Mouse (Mus musculus): ENCODE results near the gene Cryge. TPM values are rescaled to one million over a fixed set of nuclear protein-coding genes. Genes with fewer than 3 reads are reported as not detected.

Cryge gene
- not detected for polyA plus RNA-seq (2017; shearing (Covaris generic))

DNA sequence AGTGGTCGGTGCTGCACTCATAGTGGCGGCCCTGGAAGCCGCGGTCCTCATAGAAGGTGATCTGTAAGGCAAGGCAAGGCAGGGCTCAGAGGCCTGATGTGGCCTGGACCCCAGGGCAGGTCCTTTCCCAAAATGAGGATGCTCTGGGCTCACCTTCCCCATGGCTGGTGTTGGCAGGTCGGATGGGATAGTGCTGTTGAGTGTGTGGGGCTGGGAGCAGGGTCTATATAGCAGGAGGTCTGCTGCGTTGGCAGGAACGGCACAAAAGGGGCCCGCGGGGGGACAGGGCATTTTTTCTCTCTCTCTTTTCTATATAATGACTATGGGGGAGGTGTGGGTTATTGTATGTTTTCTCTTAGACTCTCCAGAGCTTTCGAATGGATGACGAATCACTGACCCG, at the start of gene Cryge:
Gene Cryge, minus strand, starts transcription at position 198 of the 400 bp plus-strand sequence.

DNA sequence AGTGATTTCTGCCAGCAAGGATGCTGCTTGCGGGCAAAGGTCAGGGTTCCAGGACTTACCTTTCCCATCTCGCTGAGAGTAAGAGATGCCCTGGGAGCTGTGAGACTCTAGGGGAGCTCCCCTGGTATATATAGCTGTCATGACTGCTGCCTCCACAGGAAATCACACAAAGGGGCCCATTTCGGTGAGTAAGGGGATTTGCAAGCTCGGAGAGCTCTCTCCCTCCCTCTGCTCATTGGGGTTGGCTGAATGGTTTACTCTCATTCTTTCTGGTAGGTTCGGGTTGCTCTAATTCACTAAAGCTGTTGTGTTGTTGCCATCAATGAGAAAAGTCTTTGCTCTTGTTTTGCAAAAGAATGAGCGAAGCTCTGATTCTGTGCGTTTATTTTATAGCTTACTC, 31.2 kb upstream of the Cryge start, which contains the start of gene Crygb:
Gene Crygb, minus strand, starts transcription at position 101 of the 400 bp plus-strand sequence.

DNA sequence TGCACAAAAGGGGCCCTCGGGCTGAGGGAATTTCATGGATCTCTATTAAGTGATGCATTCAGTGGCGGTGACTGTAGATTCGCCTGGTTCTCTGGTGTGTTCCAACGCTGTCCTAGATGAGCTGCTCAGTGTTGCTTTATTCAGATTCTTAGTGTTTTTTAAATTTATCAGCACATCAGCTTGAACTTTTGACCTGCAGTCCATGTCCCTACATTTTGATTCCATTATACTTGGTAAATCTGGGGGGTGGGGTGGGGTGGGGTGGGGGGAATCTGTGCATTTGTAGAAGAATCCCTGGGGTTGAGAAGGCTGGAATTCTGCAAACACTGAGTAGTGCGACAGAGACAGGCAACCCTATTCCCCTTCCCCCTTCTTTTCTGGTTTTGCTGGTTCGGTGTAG, 22.6 kb upstream of the Cryge start, which contains the start of gene Crygc:
Gene Crygc, minus strand, starts transcription at position 101 of the 400 bp plus-strand sequence.

DNA sequence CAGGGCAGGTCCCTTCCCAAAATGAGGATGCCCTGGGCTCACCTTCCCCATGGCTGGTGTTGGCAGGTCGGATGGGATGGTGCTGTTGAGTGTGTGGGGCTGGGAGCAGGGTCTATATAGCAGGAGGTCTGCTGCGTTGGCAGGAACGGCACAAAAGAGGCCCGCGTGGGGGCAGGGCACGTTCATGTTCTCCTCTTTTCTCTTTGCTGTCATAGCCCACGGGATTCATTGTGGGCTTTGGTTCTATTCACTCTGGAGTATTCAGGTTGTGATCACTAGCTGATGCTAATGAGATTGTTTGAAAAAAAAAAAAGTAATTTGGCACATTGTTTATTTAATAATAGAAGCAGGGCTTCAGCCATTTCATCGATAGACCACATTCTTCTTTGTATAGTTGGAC, 12.4 kb upstream of the Cryge start, which contains the start of gene Crygd:
Gene Crygd, minus strand, starts transcription at position 101 of the 400 bp plus-strand sequence.

DNA sequence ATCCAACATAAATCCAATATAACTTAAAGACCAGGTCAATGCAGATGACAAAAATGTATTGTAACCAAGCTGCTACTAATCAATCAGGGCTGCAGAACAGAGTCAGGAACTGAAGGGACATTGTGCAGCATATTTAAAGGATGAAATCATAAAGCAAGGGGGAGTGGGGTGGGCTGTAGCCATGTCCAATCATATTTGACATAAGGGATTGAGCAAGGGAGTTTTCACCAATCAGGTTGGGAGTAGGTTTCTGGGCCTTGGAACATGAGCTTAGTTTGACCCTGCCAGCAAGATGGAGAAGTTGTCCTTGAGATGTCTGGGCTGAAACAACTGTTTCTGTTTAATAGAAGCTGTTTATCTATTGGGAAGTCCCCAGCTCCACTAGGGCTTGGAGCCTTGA, 18.3 kb downstream of the Cryge start, which contains the start of gene Akr1cl:
Gene Akr1cl, minus strand, starts transcription at position 119 of the 400 bp plus-strand sequence.

Other genes with a start within 250 kb of the Cryge start
- 1 to 10 TPM; 2.5 to 3.0 TPM for gene Plekhm3, start 94.3 kb downstream of the Cryge start, polyA plus RNA-seq (2017; shearing (Covaris generic))
- gene Akr1cl, start 18.4 kb downstream of the Cryge start, polyA plus RNA-seq (2017; shearing (Covaris generic)): under 1 TPM in 1 of 2 experiments, not detected in 1; 0.86 TPM
- not detected for gene Crygd, start 12.3 kb upstream of the Cryge start, polyA plus RNA-seq (2017; shearing (Covaris generic))
- gene Crygc, start 22.5 kb upstream of the Cryge start, polyA plus RNA-seq (2017; shearing (Covaris generic)): not detected
- not detected for gene Crygb, start 31.1 kb upstream of the Cryge start, polyA plus RNA-seq (2017; shearing (Covaris generic))
- gene Cryga, start 52.2 kb upstream of the Cryge start, polyA plus RNA-seq (2017; shearing (Covaris generic)): not detected
- not detected for gene Gm28845, start 68.4 kb upstream of the Cryge start, polyA plus RNA-seq (2017; shearing (Covaris generic))
- gene D630023F18Rik, start 72.1 kb upstream of the Cryge start, polyA plus RNA-seq (2017; shearing (Covaris generic)): not detected
- 10 to 100 TPM in 1 of 2 experiments, 1 to 10 TPM in 1; 10.0 to 12.3 TPM for gene Idh1, start 135.4 kb upstream of the Cryge start, polyA plus RNA-seq (2017; shearing (Covaris generic))
- 10 to 100 TPM; 19.9 to 26.1 TPM for gene Pikfyve, start 135.5 kb upstream of the Cryge start, polyA plus RNA-seq (2017; shearing (Covaris generic))
- under 1 TPM in 1 of 2 experiments, not detected in 1; 0.14 TPM for gene Pth2r, start 230.9 kb upstream of the Cryge start, polyA plus RNA-seq (2017; shearing (Covaris generic))